23 mouse cellular contexts compared by ENCODE assay signal in the genomic region with DNA sequence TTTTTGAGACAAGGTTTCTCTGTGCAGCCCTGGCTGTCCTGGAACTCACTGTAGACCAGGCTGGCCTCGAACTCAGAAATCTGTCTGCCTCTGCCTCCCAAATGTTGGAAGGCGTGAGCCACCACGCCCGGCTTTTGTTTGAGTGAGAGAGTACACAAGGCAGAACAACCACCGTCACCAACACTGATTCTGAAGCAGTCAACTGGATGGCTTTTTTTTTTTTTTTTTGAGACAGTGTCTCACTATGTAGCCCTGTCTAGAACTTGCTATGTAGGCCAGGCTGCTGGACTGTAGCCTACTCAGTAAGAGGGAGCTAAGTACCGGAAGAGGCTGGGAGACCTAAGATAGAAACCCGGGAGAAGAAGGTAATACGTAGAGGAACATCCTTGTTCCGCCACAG. TPM values are rescaled to one million over a fixed set of nuclear protein-coding genes. Genes with fewer than 3 reads are reported as not detected.
A peak's percentile ranks its signal among the peaks of the same experiment; 100 is the strongest.
DNase-seq lines count a peak whose midpoint lies in the region; TF ChIP-seq lines count a peak whose summit lies in the region.
"Had no signal": no experiment of that assay in that cellular context is flagged by ENCODE, and none has a peak within 500 bp of the region (broad histone marks: within the 10 kb centered on the region; RNA-seq: fewer than 3 reads in every experiment).

No protein-coding gene starts in this region.

- H3K27ac ChIP-seq in CH12.LX (ENCODE audit: insufficient read depth, low read depth) = no peak overlapping the region
- H3K27ac ChIP-seq: embryonic facial prominence, embryonic 13.5 days; embryonic facial prominence, embryonic 15.5 days; forebrain, embryonic 10.5 days; forebrain, embryonic 12.5 days had no signal

- TF ChIP-seq CTCF in CH12.LX (conservative IDR thresholded peaks at IDR 0.05 in 1 of 2, IDR thresholded peaks at IDR 0.05 in 1 of 2; ENCODE audit: low read depth in 2 of 2, low read length in 2 of 2) = no peak

- no peaks in the 10 kb centered on the region for H3K27me3 ChIP-seq in CH12.LX (replicated peaks)
- H3K27me3 ChIP-seq: embryonic facial prominence, embryonic 13.5 days; embryonic facial prominence, embryonic 15.5 days; forebrain, embryonic 12.5 days; Patski had no signal

- peaks cover 12 to 38% of the 10 kb centered on the region in 2 experiments for H3K4me1 ChIP-seq in CH12.LX (ENCODE audit: control insufficient read depth in 1 of 2, insufficient read depth in 2 of 2)
- H3K4me1 ChIP-seq: embryonic facial prominence, embryonic 15.5 days had no signal

- no peaks in the 10 kb centered on the region for H3K79me2 ChIP-seq in CH12.LX (replicated peaks; ENCODE audit: control insufficient read depth, extremely low read depth, insufficient read depth, poor library complexity, severe bottlenecking)

- TF ChIP-seq EP300 in CH12.LX (IDR thresholded peaks at IDR 0.05; ENCODE audit: low read length) = no peak

- no peak for TF ChIP-seq POLR2A in CH12.LX (IDR thresholded peaks at IDR 0.05; ENCODE audit: low read depth, low read length)

- no peak for TF ChIP-seq RAD21 in CH12.LX (IDR thresholded peaks at IDR 0.05; ENCODE audit: low read depth, low read length)

- no peak overlapping the region for H3K4me2 ChIP-seq in CH12.LX (ENCODE audit: insufficient read depth, low read depth, poor library complexity, severe bottlenecking)
- H3K4me2 ChIP-seq: embryonic facial prominence, embryonic 13.5 days; embryonic facial prominence, embryonic 15.5 days; forebrain, embryonic 12.5 days had no signal

- dilution Hi-C loops in CH12.LX (cut with MboI; ENCODE audit: extremely low pct_ligation_motif_present, extremely low pct_unique_long_range_greater_than_20kb, low sequenced_read_pairs) = no loop called here

- no peak overlapping the region for H3K9ac ChIP-seq in CH12.LX (ENCODE audit: insufficient read depth, low read depth)
- H3K9ac ChIP-seq: embryonic facial prominence, embryonic 13.5 days; embryonic facial prominence, embryonic 15.5 days; forebrain, embryonic 12.5 days had no signal

- DNase-seq in CH12.LX (ENCODE audit: extremely low read depth) (no peak), ES-CJ7 (ENCODE audit: low read depth, low spot score) (peak; percentile 71), R1 (ENCODE audit: low read depth, low spot score) (peak; percentile 57)
- no peak for DNase-seq in cerebellum, postnatal 25 days
- DNase-seq in ovary, adult 18-20 months (ENCODE audit: low spot score) = no peak
- DNase-seq in ovary, postnatal 36 days (ENCODE audit: low spot score) = no peak
- DNase-seq: adrenal gland, adult 8-10 months; adrenal gland, postnatal 14 days; adrenal gland, postnatal 36 days; B cell, adult 2 months; cerebellum, adult 11-12 months; cerebellum, adult 2 months; cerebellum, adult 9-10 months; cerebellum, postnatal 10 days; cerebellum, postnatal 36 days; embryo, embryonic 11 days had no signal

- no peaks in the 10 kb centered on the region for H3K36me3 ChIP-seq in CH12.LX (replicated peaks in 1 of 2; ENCODE audit: control insufficient read depth in 1 of 2, insufficient read depth in 1 of 2, low read length in 1 of 2)
- H3K36me3 ChIP-seq: embryonic facial prominence, embryonic 13.5 days; embryonic facial prominence, embryonic 15.5 days; forebrain, embryonic 10.5 days; forebrain, embryonic 12.5 days; G1E had no signal

- H3K4me3 ChIP-seq in CH12.LX (replicated peaks in 1 of 3; ENCODE audit: low read depth in 2 of 3, low read length in 2 of 3, poor library complexity in 1 of 3) = no peak overlapping the region
- H3K4me3 ChIP-seq: embryonic facial prominence, embryonic 13.5 days; embryonic facial prominence, embryonic 15.5 days; erythroblast, embryonic 14.5 days; forebrain, embryonic 10.5 days; forebrain, embryonic 12.5 days had no signal

- H3K9me3 ChIP-seq in CH12.LX (replicated peaks; ENCODE audit: low read length) = no peaks in the 10 kb centered on the region
- H3K9me3 ChIP-seq: embryonic facial prominence, embryonic 13.5 days; embryonic facial prominence, embryonic 15.5 days; forebrain, embryonic 10.5 days; forebrain, embryonic 12.5 days; G1E had no signal

- in situ Hi-C loops in CH12.LX (cut with MboI; ENCODE audit: low pct_ligation_motif_present, low pct_unique_long_range_greater_than_20kb, low sequenced_read_pairs) = no loop called here

TF ChIP-seq in CH12.LX, 34 proteins besides CTCF, POLR2A, EP300 and RAD21:
- TF ChIP-seq SMC3 (IDR thresholded peaks at IDR 0.05; ENCODE audit: low read depth, low read length) (no peak), ZNF384 (IDR thresholded peaks at IDR 0.05; ENCODE audit: low read depth, low read length) (0 out of 2 replicates have a peak, but pooled peaks have one; percentile 7), TBP (conservative IDR thresholded peaks at IDR 0.05; ENCODE audit: low read depth, low read length) (no peak), JUN (IDR thresholded peaks at IDR 0.05; ENCODE audit: insufficient read depth, low read depth, low read length) (no peak), PAX5 (IDR thresholded peaks at IDR 0.05; ENCODE audit: low read length) (no peak), ELF1 (IDR thresholded peaks at IDR 0.05; ENCODE audit: low read depth, low read length) (no peak)

RNA-seq across cellular contexts. Expression of a gene that starts 11.4 kb away (rescaled TPM):
- 3.2 and 4.5 TPM in 2 replicates for total RNA-seq in CH12.LX (2012; rRNA removed)
- 6.1 and 7.8 TPM in 2 replicates for total RNA-seq in CH12.LX (2014; rRNA removed)
- polyA plus RNA-seq in CH12.LX (2012; ENCODE audit: insufficient read length, low read depth) = 10.9 and 14.2 TPM in 2 replicates

Comparison
In these comparisons a context has a peak if more than half of its experiments do, and no peak if none do; other contexts are left out.
1. DNase-seq: peak in ES-CJ7 (single experiment) and R1 (single experiment); none in CH12.LX (single experiment), cerebellum, postnatal 25 days (0 of 2), ovary, adult 18-20 months (single experiment) and ovary, postnatal 36 days (single experiment).